Mouse (Mus musculus) forebrain, embryonic 16.5 days (tissue): Measurements from ENCODE around the gene Foxp1. TPM values are rescaled to one million over a fixed set of nuclear protein-coding genes. Genes with fewer than 3 reads are reported as not detected.
A peak's percentile ranks its signal among the peaks of the same experiment; 100 is the strongest.

Experiments
- ATAC-seq: fragments of 200-750 bp; cut with Nextera tagmentation; 2 replicates; pipeline ENCODE4 v1.8.0; 2017; ENCODE audit warnings: mild to moderate bottlenecking, moderate library complexity
- H3K27ac ChIP-seq: fragments of 300-500 bp; sonication (generic); 2 replicates; pipeline ENCODE4 v1.5.1; 2014; ENCODE audit warnings: low read length, control low read depth
- H3K27me3 ChIP-seq: fragments of 300-500 bp; sonication (generic); replicated peaks from 2 replicates; pipeline ENCODE4 v1.6.1; 2014; ENCODE audit warnings: low read length; ENCODE audit not compliant: control insufficient read depth, insufficient read depth
- H3K36me3 ChIP-seq: fragments of 300-500 bp; sonication (generic); 2 replicates; pipeline ENCODE4 v1.6.1; 2014; ENCODE audit not compliant: control insufficient read depth, insufficient read depth
- H3K4me1 ChIP-seq: fragments of 300-500 bp; sonication (generic); replicated peaks from 2 replicates; pipeline ENCODE4 v1.6.1; 2014; ENCODE audit warnings: low read length; ENCODE audit not compliant: control insufficient read depth, insufficient read depth
- H3K4me2 ChIP-seq: fragments of 300-500 bp; sonication (generic); 2 replicates; pipeline ENCODE4 v1.6.1; 2014; ENCODE audit warnings: mild to moderate bottlenecking, low read length, control low read depth
- H3K4me3 ChIP-seq: fragments of 300-500 bp; sonication (generic); replicated peaks from 2 replicates; pipeline ENCODE4 v1.5.1; 2014; ENCODE audit warnings: mild to moderate bottlenecking, low read length, control low read depth
- H3K9ac ChIP-seq: fragments of 300-500 bp; sonication (generic); replicated peaks from 2 replicates; pipeline ENCODE4 v1.6.1; 2014; ENCODE audit warnings: low read depth, low read length, control low read depth
- H3K9me3 ChIP-seq: fragments of 300-500 bp; sonication (generic); 2 replicates; pipeline ENCODE4 v1.6.1; 2016; ENCODE audit warnings: low read length; ENCODE audit not compliant: control insufficient read depth
- WGBS: fragments of 180-500 bp; shearing (Covaris S2); extraction: QIAGEN DNeasy Blood & Tissue Kit; methylation state at CpG from one replicate; pipeline ENCODE4 v1.1.7; 2014; 5-methylcytosine and 5-hydroxymethylcytosine counted together
- polyA plus RNA-seq: library from polyadenylated mRNA; unstranded; fragments of >200 nt; fragmentation: Nextera tagmentation; extraction: Ambion mirVana; gene quantifications from 2 replicates; pipeline ENCODE4 v1.2.1, GENCODE M21; 2015

Gene Foxp1
- polyA plus RNA-seq, 1 experiment from 2014 or later = 123 TPM

- ATAC-seq = no peak
- no peaks in the 10 kb centered on the region for H3K4me1 ChIP-seq
- no peaks in the 10 kb centered on the region for H3K36me3 ChIP-seq
- H3K9ac ChIP-seq = no peak overlapping the region
- H3K9me3 ChIP-seq = no peaks in the 10 kb centered on the region
- no peaks in the 10 kb centered on the region for H3K27me3 ChIP-seq
- WGBS = 90% methylated on average over 5 of the region's 5 CpGs
- no peak overlapping the region for H3K4me3 ChIP-seq
- H3K27ac ChIP-seq = no peak overlapping the region
- no peak overlapping the region for H3K4me2 ChIP-seq
These were observed 17.6 kb upstream of the Foxp1 start for GRCm38 (mm10) chr6:99540146-99540545.

GRCm38 (mm10) chr6:99538194-99538941, 15.8 kb upstream of the Foxp1 start:
- WGBS = 84% methylated on average over 17 of the region's 17 CpGs
- H3K36me3 ChIP-seq = no peaks in the 10 kb centered on the region
- no peaks in the 10 kb centered on the region for H3K4me1 ChIP-seq
- no peaks in the 10 kb centered on the region for H3K27me3 ChIP-seq
- H3K9me3 ChIP-seq = no peaks in the 10 kb centered on the region
- H3K9ac ChIP-seq = no peak overlapping the region
- H3K27ac ChIP-seq = no peak overlapping the region
- no peak for ATAC-seq
- H3K4me3 ChIP-seq = no peak overlapping the region
- H3K4me2 ChIP-seq = no peak overlapping the region

- no peak for ATAC-seq
- Histone ChIP-seq H3K36me3 (no peaks in the 10 kb centered on the region), H3K4me2 (no peak overlapping the region), H3K4me3 (no peak overlapping the region), H3K9ac (no peak overlapping the region), H3K27ac (no peak overlapping the region), H3K9me3 (no peaks in the 10 kb centered on the region), H3K4me1 (no peaks in the 10 kb centered on the region), H3K27me3 (no peaks in the 10 kb centered on the region)
- 53% methylated on average over 5 of the region's 5 CpGs for WGBS
These were observed 11.8 kb upstream of the Foxp1 start for GRCm38 (mm10) chr6:99534211-99534745.

GRCm38 (mm10) chr6:99532458-99532857, 9.9 kb upstream of the Foxp1 start:
- Histone ChIP-seq H3K4me2 (no peak overlapping the region), H3K27me3 (no peaks in the 10 kb centered on the region), H3K4me1 (no peaks in the 10 kb centered on the region), H3K27ac (no peak overlapping the region), H3K36me3 (no peaks in the 10 kb centered on the region), H3K9me3 (peaks cover 2% of the 10 kb centered on the region; the same call in 1 of the 2 replicates), H3K9ac (no peak overlapping the region), H3K4me3 (no peak overlapping the region)
- WGBS = 95% methylated on average over 4 of the region's 4 CpGs
- no peak for ATAC-seq

DNA sequence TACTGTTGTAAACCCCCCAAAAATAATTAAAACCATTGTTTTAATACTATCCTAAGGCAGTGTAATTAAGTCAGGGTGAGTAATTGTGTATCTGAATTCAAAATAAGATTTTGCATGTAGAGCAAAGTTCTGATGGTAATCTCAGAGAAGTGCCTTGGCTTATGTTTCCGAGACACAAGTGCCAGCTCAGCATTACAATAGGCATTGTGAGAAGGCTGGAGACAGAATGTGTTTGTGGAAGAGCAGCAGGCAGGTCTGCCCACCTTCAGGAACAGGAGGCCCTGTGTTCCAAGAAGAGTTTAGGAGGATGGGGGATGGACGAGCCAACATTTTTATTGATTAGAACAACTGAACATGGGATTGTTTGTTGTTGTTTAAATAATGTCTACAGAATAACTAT, 6.5 kb upstream of the Foxp1 start:
- H3K4me3 ChIP-seq = no peak overlapping the region
- WGBS = 76% methylated on average over 2 of the region's 2 CpGs
- H3K27me3 ChIP-seq = no peaks in the 10 kb centered on the region

DNA sequence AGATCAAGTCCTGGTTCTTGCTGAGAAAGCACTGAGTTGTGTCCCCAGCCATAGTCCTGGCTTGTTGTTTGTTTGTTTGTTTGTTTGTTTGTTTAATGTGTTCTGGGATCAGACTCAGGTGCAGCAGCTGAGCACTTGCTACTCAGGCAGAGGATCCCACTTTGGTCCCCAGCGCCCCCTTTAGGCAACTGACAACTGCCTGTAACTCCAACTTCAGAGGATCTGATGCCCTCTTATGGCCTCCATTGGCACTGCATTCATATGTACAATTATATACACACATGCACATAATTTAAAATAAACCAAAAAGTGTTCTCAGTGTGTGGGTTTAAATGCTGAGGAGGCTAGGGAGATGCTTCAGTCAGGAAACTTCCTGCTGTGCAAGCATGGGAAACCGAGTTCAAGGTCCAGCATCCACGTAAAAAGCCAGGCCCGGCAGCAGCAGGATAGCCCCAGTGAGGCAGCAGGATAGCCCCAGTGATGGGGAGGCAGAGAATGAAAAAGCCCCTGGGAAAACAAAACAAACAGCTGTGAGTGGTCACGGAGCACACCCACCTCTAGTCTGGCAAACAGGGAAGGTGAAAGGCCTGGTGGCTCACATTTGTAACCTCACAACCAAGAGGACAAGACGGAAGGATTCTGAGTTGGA, 5.1 kb upstream of the Foxp1 start:
- Histone ChIP-seq H3K36me3 (no peaks in the 10 kb centered on the region), H3K27me3 (no peaks in the 10 kb centered on the region), H3K27ac (no peak overlapping the region), H3K4me2 (no peak overlapping the region), H3K9ac (no peak overlapping the region), H3K4me3 (no peak overlapping the region), H3K9me3 (peaks cover 5% of the 10 kb centered on the region; the same call in 1 of the 2 replicates), H3K4me1 (peaks cover 11% of the 10 kb centered on the region)
- ATAC-seq = no peak
- WGBS = 97% methylated on average over 6 of the region's 6 CpGs

More for the DNA sequence above, 6.5 kb upstream of the Foxp1 start:
- H3K27ac ChIP-seq = no peak overlapping the region
- peaks cover 5% of the 10 kb centered on the region; the same call in 1 of the 2 replicates for H3K9me3 ChIP-seq
- no peak overlapping the region for H3K4me2 ChIP-seq
- no peak overlapping the region for H3K9ac ChIP-seq
- peaks cover 8% of the 10 kb centered on the region for H3K4me1 ChIP-seq
- no peaks in the 10 kb centered on the region for H3K36me3 ChIP-seq
- no peak for ATAC-seq

DNA sequence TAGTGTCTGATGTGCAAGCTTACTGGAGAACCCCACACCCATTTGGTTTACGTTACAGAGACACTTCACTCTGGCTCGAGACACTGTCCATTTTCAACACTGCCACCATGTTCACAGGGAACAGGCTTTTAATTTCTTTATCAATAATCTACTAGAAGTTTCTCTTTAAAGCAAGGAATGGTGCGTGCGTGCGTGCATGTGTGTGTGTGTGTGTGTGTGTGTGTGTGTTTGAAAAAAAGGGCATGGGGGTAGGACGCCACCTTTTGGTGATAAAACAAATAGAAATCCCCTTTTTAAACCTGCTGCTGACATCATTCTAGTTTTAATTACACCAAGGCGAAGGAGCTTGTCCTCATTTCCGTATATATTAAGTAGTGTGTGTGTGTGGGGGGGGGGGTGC, 2.8 kb upstream of the Foxp1 start:
- Histone ChIP-seq H3K4me1 (peaks cover 11% of the 10 kb centered on the region), H3K9ac (no peak overlapping the region), H3K27me3 (no peaks in the 10 kb centered on the region), H3K4me2 (0 out of 2 replicates have a peak overlapping the region, but pooled peaks have one; percentile 24), H3K27ac (no peak overlapping the region; the same call in 1 of the 2 replicates), H3K9me3 (peaks cover 5% of the 10 kb centered on the region; the same call in 1 of the 2 replicates), H3K36me3 (no peaks in the 10 kb centered on the region), H3K4me3 (no peak overlapping the region)
- no peak for ATAC-seq
- 33% methylated on average over 8 of the region's 8 CpGs for WGBS

GRCm38 (mm10) chr6:99523679-99524370, 1.3 kb upstream of the Foxp1 start:
- peak overlapping the region; percentile 91 for H3K9ac ChIP-seq
- peaks cover 5% of the 10 kb centered on the region; the same call in 1 of the 2 replicates for H3K9me3 ChIP-seq
- H3K4me3 ChIP-seq = peak overlapping the region; percentile 64
- H3K4me1 ChIP-seq = peaks cover 17% of the 10 kb centered on the region
- peak overlapping the region; percentile 99 for H3K4me2 ChIP-seq
- no peak for ATAC-seq
- peak overlapping the region; percentile 98 for H3K27ac ChIP-seq
- H3K36me3 ChIP-seq = no peaks in the 10 kb centered on the region
- no peaks in the 10 kb centered on the region for H3K27me3 ChIP-seq
- 22% methylated on average over 10 of the region's 10 CpGs for WGBS

- under 1% methylated on average over 22 of the region's 22 CpGs for WGBS
- peak overlapping the region; percentile 64 for H3K4me3 ChIP-seq
- H3K27ac ChIP-seq = peak overlapping the region; percentile 98
- no peaks in the 10 kb centered on the region for H3K36me3 ChIP-seq
- ATAC-seq = peak; percentile 53
- peaks cover 5% of the 10 kb centered on the region; the same call in 1 of the 2 replicates for H3K9me3 ChIP-seq
- peaks cover 17% of the 10 kb centered on the region for H3K4me1 ChIP-seq
- peak overlapping the region; percentile 99 for H3K4me2 ChIP-seq
- no peaks in the 10 kb centered on the region for H3K27me3 ChIP-seq
- H3K9ac ChIP-seq = peak overlapping the region; percentile 91
These were observed 650 bp upstream of the Foxp1 start for GRCm38 (mm10) chr6:99523109-99523632.
